Mouse (Mus musculus): ENCODE measurements around the gene Catsperg1.
"Not testable (repeated sequence)": the region's sequence is repeated elsewhere in the genome, so short reads cannot be mapped to it uniquely, and the experiment has no call there.

Catsperg1 gene

GRCm38 (mm10) chr7:29228202-29228601 lies 14.4 kb upstream of the Catsperg1 start:
- no peak for DNase-seq

DNA sequence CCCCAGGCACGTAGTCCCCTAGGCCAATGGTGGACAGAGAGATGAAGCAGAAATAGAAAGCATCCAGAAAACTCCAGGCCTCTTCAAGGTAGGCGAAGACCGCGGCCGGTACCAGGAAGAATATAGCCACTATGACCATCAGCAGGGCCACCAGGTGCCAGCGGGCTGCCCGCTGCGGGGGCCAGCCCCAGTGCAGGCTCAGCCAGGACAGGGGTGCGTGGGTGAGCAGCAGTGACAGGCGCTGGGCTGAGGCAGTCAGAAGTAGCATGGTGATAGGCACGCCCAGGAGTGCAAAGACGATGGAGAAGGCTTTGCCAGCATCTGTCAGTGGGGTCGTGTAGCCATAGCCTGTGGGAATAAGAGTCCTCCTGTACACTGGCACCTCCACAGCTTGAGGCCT lies 11.7 kb upstream of the Catsperg1 start:
- DNase-seq: no peak

DNA sequence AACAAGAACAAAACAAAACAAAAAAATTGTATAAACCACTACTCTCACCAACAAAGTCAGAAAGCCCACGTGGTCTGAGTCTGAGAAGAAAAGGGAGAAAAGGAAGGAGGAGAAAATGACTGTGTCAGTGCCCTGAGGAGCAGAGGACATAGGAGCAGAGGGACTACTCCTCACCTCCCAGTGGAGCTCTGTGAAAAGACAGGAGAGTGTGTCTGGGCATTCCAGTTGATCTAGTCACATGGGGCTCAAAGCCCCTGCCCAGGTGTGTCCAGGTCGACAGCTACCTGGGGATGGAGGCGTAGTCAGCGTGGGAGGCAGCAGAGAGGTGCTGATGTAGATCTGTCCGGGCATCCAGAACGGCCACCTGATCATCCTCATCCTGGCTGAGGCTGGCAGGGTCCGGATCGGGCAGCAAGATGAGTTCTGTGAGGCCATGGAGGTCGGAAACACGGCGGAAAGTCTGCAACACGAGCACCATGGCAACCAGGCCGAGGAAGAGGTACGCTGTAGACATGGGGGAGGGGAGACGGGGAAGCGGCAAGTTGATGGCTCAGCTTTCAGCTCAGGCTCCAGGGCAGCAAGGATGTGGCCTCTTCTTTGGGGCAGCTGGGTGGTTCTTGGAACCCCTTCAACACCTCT lies 11.0 kb upstream of the Catsperg1 start:
- DNase-seq: no peak

GRCm38 (mm10) chr7:29214846-29215245 lies 1.0 kb upstream of the Catsperg1 start:
- DNase-seq: no peak

- DNase-seq: no peak
Observed at GRCm38 (mm10) chr7:29214236-29214635, 401 bp upstream of the Catsperg1 start.

DNA sequence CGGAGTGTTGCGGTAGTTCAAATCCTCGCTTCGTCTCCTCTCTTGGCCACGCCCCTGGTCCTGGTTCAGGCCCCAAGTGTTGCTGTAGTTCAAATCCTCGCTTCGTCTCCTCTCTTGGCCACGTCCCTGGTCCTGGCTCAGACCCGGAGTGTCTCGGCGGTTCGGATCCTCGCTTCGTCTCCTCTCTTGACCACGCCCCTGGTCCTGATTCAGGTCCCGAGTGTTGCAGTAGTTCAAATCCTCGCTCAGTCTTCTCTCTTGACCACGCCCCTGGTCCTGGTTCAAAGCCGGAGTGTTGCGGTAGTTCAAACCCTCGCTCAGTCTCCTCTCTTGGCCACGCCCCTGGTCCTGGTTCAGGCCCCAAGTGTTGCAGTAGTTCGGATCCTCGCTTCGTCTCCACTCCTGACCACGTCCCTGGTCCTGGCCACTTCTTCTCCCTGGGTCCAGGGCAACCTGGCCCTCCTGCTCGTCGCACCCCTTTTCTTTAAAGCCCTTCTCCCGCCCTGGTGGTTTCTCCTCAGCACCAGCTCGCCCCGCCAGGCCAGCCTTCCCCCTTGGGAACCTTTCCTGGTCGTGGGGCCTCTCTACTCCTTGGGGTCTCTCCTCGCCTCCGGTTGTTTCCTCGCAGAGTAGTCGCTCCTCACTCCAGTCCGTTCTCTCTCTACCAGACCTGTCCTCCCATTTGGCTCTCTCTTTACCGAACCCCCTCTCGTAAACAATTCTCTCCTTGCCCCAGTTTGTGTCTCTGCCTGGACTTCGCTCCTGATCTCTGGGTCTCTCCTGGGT lies 867 bp downstream of the Catsperg1 start:
- not testable (repeated sequence) for DNase-seq

GRCm38 (mm10) chr7:29212199-29212765 lies 1.6 kb downstream of the Catsperg1 start:
- DNase-seq: peak; percentile 29

DNA sequence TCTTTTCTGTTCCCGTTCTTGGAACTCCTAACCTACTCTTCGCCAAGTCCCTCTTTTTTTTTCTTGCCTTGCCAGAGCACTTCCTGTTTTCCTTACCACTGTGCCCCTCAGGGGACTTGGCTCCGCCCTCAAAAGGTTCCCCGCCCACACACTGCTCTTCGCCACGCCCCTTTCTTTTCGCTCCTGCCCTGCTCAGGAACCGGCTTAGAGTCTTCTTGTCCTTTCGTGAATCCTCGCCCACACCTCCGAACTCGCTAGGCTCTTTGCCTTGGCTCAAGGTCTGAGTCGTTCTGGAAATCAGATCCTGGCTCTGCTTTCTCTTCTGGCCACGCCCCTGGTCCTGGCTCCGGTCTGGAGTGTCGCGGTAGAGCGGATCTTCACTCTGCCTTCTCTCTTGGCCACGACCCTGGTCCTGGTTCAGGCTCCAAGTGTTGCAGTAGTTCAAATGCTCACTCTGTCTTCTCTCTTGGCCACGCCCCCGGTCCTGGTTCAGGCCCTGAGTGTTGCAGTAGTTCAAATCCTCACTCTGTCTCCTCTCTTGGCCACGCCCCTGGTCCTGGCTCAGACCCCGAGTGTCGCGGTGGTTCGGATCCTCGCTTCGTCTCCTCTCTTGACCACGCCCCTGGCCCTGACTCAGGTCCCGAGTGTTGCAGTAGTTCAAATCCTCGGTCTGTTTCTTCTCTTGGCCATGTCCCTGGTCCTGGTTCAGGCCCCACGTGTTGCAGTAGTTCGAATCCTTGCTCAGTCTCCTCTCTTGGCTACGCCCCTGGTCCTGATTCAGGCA lies 2.2 kb downstream of the Catsperg1 start:
- peak; percentile 67 for DNase-seq

GRCm38 (mm10) chr7:29211013-29211412 lies 2.8 kb downstream of the Catsperg1 start:
- DNase-seq: not testable (repeated sequence)

DNA sequence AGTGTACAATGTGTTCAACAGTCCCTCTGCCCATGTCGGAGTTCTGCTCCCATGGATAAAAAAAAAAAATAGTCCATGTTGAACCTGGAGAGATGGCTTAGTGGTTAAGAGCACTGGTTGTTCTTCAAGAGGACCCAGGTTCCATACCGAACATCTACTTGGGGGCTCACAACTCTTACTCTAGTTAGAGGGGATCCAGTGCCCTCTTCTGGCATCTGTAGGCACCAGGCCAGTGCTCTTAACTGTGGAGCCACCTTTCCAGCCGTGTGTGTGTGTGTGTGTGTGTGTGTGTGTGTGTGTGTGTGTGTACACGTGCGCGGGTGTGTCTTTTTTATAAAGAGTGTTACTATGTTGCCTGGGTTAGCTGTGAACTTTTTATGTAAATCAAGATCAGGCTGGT lies 11.3 kb downstream of the Catsperg1 start:
- DNase-seq: no peak

DNA sequence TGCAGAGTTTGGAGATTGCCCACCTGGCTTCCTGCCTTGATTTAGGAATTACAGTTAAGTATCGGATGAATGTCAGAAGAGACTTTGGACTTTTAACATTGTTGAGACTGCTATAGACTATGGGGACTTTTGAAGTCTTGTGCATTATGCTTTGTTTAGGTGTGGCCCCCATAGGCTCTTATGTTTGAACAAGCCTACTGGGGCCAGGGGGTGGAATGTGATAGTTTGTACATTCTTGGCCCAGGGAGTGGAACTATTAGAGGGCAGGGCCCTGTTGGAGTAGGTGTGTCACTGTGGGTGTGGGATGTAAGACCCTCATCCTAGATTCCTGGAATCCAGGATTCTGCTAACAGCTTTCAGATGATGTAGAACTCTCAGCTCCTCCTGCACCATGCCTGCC lies 19.6 kb downstream of the Catsperg1 start:
- not testable (repeated sequence) for DNase-seq

DNA sequence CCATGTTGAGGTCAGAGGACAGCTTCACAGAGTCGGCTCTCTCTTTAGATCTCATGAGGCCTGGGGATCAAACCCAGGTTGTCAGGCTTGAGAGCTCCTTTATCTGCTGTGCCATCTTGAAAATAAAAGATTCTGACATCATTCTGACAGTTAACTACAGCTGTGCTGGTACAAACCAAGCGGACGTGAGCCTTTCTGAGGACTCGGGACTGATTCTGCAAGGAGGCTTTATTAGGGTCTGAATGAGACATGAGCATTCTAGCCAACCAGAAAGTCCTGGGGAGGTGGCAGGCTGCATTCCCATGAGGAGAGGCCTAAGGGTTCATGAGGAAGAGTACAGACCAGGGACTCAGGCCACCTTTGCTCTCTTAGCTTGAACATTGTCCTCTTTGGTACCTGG lies 32.5 kb downstream of the Catsperg1 start:
- DNase-seq: peak; percentile 41

DNA sequence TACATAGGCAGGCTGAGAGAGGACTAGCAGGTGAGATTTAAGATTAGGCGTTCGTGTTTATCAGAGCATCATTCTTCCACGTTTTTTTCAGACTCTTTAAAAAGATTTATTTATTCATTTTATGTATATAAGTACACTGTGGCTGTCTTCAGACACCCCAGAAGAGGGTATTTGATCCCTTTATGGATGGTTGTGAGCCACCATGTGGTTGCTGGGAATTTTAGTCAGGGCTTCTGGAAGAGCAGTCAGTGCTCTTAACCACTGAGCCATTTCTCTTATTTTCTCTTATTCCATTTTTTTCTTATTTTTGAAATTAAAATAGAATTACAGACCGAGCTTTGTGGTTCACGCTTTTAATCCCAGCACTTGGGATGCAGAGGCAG lies 33.0 kb downstream of the Catsperg1 start:
- no peak for DNase-seq

DNA sequence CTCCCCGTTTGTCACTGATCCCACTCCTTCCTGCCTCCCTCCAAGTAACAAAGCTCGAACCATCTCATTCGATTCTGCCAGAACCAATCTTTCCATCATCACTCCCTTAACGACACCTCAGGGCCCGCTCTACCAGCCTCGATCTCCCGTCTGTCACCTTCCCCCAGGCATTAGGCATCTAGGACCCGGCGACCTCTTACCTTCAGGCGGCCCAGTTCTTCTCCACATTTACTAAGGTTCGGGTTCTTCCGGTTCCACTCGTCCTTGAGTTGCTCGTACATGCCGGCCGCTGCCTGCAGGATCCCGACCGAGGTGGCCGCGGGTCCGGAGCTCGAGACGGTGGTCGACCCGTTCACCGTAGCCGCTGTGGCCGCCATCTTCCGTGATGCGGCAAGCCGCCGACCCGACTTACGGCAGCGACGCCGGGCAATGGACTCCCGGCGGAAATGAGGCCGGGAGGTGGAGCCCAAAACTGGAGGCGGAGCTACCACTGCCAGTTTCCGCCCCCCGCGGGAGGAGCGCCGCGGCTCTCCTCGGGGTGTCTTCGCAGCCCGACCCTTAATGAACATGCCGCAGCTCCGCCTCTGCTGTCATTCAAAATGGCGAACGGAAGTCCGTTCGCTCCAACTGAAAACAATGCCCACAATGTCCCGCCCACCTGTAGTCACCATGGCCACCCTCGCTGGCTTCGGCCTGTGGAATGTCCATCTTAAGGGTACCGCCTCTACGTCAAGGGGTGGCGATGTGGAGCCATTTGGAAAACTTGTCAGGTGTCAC lies 33.6 kb downstream of the Catsperg1 start, which contains the start of gene Psmd8:
Gene Psmd8, minus strand, starts transcription at position 625 of the 777 bp plus-strand sequence.
- DNase-seq: peak; percentile 99

DNA sequence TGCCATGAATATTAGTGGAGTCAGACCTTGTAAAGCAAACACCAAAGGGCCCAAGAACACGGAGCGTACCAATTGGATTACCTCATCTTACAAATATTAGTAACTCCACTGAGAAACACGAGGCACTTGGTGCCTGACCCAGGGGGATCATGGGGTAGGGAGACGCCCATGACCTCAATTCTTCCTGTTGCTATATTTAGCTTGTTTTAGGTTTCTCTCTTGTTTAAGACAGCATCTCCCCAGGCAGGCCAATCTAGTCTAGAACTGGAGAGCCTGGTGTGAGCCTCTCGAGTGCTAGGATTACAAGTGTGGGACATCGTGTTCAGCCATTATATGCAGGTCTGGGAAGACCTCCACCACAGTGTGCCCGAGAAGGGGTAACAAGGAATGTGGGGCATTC lies 34.5 kb downstream of the Catsperg1 start:
- DNase-seq: peak; percentile 32

GRCm38 (mm10) chr7:29178106-29178505 lies 35.7 kb downstream of the Catsperg1 start:
- DNase-seq: peak; percentile 41

GRCm38 (mm10) chr7:29172390-29173016 lies 41.3 kb downstream of the Catsperg1 start:
- DNase-seq: peak; percentile 26

GRCm38 (mm10) chr7:29171562-29172097 lies 42.2 kb downstream of the Catsperg1 start:
- no peak for DNase-seq

DNA sequence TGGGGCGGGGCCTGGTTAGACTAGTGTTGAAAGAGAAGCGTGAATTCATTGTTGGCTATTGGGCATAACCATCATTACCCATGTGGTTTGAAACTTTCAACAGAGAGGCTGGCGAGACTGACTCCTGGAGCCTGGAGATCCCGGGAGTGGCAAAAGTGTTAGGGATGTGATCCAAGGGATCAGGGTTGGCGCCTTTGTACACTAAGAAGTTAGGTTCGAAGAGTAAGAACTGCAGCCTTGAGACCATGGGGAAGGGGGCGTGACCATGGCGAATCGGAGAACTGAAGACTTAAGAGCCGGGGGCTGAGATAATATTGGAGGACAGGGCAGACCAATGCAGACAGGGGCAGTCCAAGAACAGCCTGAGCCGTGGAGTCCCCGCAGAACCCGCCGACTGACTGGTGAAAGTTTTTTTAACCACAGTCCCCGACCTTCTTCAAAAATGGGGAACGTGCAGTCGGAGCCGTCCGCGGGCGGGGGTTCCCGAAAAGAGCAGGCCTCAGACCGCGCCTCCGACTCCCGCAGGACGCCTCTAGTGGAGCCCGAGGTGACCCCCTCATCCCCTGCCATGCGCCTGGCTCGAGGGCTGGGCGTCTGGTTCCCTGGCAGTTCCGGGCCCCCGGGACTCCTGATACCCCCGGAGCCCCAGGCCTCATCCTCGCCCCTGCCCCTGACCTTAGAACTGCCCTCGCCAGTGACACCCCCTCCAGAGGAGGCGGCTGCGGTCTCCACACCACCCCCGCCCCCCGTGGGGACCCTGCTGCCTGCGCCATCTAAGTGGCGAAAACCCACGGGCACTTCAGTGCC lies 42.9 kb downstream of the Catsperg1 start:
- peak; percentile 53 for DNase-seq

DNA sequence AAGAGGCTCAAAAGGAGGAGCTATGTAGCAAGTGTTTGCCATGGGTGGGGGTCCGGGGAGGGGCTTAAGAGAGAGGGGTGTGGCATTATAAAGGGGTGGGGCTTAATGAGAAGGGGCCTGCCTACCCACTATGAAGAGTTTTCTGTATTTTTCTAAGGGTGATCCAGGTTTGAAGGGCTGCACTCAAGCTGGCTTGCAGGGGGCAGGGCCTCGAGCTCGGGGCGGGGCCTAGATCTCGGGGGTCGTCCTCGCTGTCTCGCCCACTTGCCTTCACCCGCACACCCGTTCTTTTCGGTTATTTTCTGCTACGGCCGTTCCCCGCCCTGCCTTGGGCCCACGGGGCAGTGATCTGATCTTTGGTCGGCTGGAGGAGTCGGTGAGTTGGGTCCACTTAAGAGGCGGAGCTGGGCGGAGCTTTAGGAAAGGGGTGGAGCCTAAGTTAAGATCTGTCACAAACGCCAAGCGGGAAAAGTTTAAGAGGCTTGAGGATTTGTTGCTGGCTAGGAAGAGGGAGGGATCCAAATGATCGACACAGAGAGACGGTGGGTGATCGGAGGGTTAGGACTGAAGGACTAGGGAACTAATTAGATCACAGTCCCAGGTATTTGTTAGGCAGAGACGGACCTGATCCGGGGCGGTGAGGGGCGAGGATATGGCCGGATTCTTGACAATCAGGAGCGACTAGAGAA lies 43.6 kb downstream of the Catsperg1 start, which contains the start of the genes Ggn and Spred3:
Gene Ggn, plus strand, starts transcription at position 145 of the 689 bp plus-strand sequence.
Gene Spred3, minus strand, starts transcription at position 346 of the 689 bp plus-strand sequence.
- DNase-seq: peak; percentile 81
